Mouse (Mus musculus): ENCODE results near the gene Pex7.

DNA sequence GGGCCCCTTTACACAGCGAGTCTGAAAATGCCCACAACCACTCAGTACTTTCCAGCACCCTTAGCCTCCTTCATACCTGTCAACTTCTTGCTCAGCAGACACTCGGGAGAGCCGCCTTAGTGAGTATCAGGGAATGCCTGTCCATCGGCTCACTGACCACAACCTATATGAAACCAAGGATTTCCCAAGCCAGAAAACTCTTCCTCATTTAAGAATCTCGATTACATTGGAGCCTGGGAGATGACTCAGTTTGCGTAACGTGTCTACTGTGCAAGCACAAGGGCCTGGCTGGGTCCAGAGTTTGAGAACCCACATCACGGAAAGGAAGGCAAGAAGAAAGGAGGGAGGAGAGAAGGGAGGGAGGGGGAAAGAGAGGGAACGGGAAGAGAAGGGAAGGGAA, 34.4 kb upstream of the Pex7 start:
- TF ChIP-seq CTCF (IDR thresholded peaks at IDR 0.05; ENCODE audit: extremely low read depth, insufficient read depth, low read length) (no peak), POLR2A (IDR thresholded peaks at IDR 0.05; ENCODE audit: extremely low read depth, insufficient read depth, low read length) (no peak)

Measured in cortical plate, adult 2 months (tissue).